Mouse (Mus musculus) kidney, embryonic 14.5 days (tissue): ENCODE measurements around the gene Rad51b. TPM values are rescaled to one million over a fixed set of nuclear protein-coding genes. Genes with fewer than 3 reads are reported as not detected.

Experiments
- ATAC-seq: fragments of 200-750 bp; cut with Nextera tagmentation; 2 replicates; pipeline ENCODE4 v1.8.0; 2017; ENCODE audit warnings: moderate number of reproducible peaks, mild to moderate bottlenecking, moderate TSS enrichment, moderate library complexity; ENCODE audit not compliant: low FRiP score, low TSS enrichment
- H3K27ac ChIP-seq: fragments of 300-500 bp; sonication (generic); 2 replicates; pipeline ENCODE4 v1.5.1; 2014; ENCODE audit warnings: low read depth, mild to moderate bottlenecking, low read length, moderate library complexity, mixed read lengths
- H3K27me3 ChIP-seq: fragments of 300-500 bp; sonication (generic); 2 replicates; pipeline ENCODE4 v1.6.1; 2014; ENCODE audit warnings: mild to moderate bottlenecking, low read length; ENCODE audit not compliant: control insufficient read depth, insufficient read depth
- H3K36me3 ChIP-seq: fragments of 300-500 bp; sonication (generic); 2 replicates; pipeline ENCODE4 v1.6.1; 2014; ENCODE audit warnings: low read length, mixed read lengths; ENCODE audit not compliant: control insufficient read depth, insufficient read depth
- H3K4me1 ChIP-seq: fragments of 300-500 bp; sonication (generic); 2 replicates; pipeline ENCODE4 v1.6.1; 2014; ENCODE audit warnings: low read length, mixed read lengths; ENCODE audit not compliant: control insufficient read depth, insufficient read depth
- H3K4me2 ChIP-seq: fragments of 300-500 bp; sonication (generic); replicated peaks from 2 replicates; pipeline ENCODE4 v1.6.1; 2014; ENCODE audit warnings: low read depth, mild to moderate bottlenecking, low read length
- H3K4me3 ChIP-seq: fragments of 300-500 bp; sonication (generic); 2 replicates; pipeline ENCODE4 v1.5.1; 2014; ENCODE audit warnings: mild to moderate bottlenecking, low read length
- H3K9ac ChIP-seq: fragments of 300-500 bp; sonication (generic); 2 replicates; pipeline ENCODE4 v1.6.1; 2014; ENCODE audit warnings: low read depth, mild to moderate bottlenecking, low read length, moderate library complexity
- H3K9me3 ChIP-seq: fragments of 300-500 bp; sonication (generic); 2 replicates; pipeline ENCODE4 v1.6.1; 2016; ENCODE audit warnings: low read length; ENCODE audit not compliant: control insufficient read depth
- WGBS: fragments of 180-500 bp; shearing (Covaris S2); extraction: QIAGEN DNeasy Blood & Tissue Kit; methylation state at CpG from one replicate; pipeline ENCODE4 v1.1.7; 2014; 5-methylcytosine and 5-hydroxymethylcytosine counted together
- polyA plus RNA-seq: library from polyadenylated mRNA; unstranded; fragments of >200 nt; fragmentation: Nextera tagmentation; extraction: Ambion mirVana; gene quantifications from 2 replicates; pipeline ENCODE4 v1.2.1, GENCODE M21; 2014

Rad51b gene
- polyA plus RNA-seq, 1 experiment from 2014 or later, result 7.2 TPM

DNA sequence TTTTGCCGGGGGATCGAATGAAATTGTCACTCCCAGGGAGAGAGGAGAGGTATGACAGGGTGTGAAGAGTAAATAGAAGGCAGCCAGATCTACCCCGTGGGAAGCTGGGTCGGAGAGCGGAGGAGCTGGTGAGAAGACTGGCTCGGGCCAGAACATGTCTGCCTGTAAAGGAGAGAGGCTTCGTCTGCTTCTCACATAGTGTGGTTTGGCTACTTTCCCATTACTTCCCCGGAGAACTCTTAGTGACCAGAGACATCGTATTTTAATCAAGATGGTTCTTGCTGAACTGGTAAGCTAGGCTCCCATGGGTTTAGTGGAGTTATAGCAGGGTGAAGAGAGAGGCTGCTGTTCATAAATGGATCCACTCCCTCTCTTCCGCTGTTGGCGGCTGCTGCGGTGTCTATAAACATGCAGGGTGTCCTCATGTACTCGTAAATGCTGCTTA lies 438.3 kb downstream of the Rad51b start:
- Histone ChIP-seq H3K27me3 (no peaks in the 10 kb centered on the region), H3K4me1 (peaks cover 3% of the 10 kb centered on the region), H3K9ac (no peak overlapping the region), H3K4me2 (no peak overlapping the region), H3K36me3 (no peaks in the 10 kb centered on the region), H3K27ac (peak overlapping the region; percentile 86), H3K9me3 (no peaks in the 10 kb centered on the region), H3K4me3 (no peak overlapping the region)
- peak; percentile 83; the same call in 1 of the 2 replicates for ATAC-seq
- WGBS, result 39% methylated on average over 13 of the region's 13 CpGs

DNA sequence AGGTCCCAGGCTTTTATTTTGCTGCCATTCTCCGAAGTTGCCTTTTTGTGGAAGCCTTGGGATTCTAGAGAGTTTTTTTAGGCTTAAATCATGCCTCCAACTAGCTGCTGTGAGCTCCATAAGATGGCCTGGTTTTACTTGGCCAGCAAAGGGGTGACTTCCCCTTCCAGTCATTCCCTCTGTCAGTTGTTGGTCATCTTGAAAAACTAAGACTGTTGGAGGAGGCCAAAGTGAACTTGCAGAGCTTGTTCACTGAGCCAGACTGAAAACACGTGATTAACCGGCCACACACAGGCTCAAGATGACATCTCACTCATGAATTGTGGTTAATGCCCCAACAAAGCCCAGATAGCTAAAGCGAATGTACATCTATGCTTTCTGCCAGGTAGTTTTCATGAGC lies 438.8 kb downstream of the Rad51b start:
- no peak for ATAC-seq
- no peaks in the 10 kb centered on the region for H3K27me3 ChIP-seq
- WGBS, result 61% methylated on average over 4 of the region's 4 CpGs

DNA sequence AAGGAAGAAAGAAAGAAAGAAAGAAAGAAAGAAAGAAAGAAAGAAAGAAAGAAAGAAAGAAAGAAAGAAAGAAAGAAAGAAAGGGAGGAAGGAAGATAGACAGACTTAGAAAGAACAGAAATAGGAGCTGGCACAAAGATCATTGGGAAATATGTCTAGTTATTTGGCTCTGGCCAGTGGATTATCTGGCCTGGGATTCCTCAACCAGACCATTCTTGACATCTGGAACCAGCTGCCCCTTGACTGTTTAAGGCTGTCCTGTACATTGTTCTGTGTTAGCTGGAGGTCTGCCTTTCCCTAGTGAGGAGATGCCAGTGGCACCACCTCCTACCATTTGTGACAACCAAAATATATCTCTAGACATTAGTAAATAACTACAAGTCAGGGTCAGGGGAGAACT lies 441.6 kb downstream of the Rad51b start:
- Histone ChIP-seq H3K9ac (no peak overlapping the region), H3K27me3 (no peaks in the 10 kb centered on the region)
- ATAC-seq, result no peak

More for the DNA sequence above, 438.8 kb downstream of the Rad51b start:
- no peak overlapping the region for H3K4me3 ChIP-seq
- H3K36me3 ChIP-seq, result no peaks in the 10 kb centered on the region
- peak overlapping the region; percentile 86 for H3K27ac ChIP-seq
- no peak overlapping the region for H3K9ac ChIP-seq
- no peaks in the 10 kb centered on the region for H3K9me3 ChIP-seq
- H3K4me1 ChIP-seq, result peaks cover 3% of the 10 kb centered on the region
- no peak overlapping the region for H3K4me2 ChIP-seq

DNA sequence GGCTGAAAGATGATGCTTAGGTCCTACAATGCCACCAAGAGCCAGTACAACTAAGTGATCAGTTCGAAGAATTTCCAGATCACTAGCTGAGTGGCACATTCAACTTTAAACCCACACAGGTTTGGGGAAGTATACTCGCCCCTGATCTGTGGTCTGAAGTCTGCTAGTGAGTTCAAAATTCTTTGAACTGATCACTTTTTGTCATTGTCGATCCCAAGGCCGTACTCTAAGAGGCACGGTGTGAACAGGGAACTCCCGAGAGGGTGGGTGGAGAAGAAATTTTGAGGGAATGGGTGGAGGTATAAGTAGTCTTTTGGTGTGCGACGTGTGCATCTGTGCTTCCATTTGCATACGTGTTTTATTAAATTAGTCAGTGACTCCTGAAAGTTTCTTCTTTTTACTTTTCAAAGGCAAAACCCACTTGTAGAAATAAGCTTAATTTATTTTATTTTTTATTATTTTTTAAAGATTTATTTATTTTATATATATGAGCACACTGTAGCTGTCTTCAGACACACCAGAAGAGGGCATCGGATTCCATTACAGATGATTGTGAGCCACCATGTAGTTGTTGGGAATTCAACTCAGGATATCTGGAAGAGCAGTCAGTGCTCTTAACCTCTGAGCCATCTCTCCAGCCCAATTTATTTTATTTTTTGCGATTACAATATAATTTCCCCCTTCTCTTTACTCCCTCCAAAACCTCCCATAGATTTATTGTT lies 443.0 kb downstream of the Rad51b start:
- 93% methylated on average over 11 of the region's 11 CpGs for WGBS
- Histone ChIP-seq H3K4me2 (no peak overlapping the region), H3K27ac (no peak overlapping the region), H3K9me3 (no peaks in the 10 kb centered on the region), H3K4me3 (no peak overlapping the region), H3K36me3 (no peaks in the 10 kb centered on the region), H3K4me1 (peaks cover 12% of the 10 kb centered on the region), H3K27me3 (no peaks in the 10 kb centered on the region), H3K9ac (no peak overlapping the region)
- ATAC-seq, result no peak

More for the DNA sequence above, 441.6 kb downstream of the Rad51b start:
- H3K36me3 ChIP-seq, result no peaks in the 10 kb centered on the region
- peaks cover 12% of the 10 kb centered on the region for H3K4me1 ChIP-seq
- H3K27ac ChIP-seq, result no peak overlapping the region
- no peaks in the 10 kb centered on the region for H3K9me3 ChIP-seq
- H3K4me2 ChIP-seq, result no peak overlapping the region
- H3K4me3 ChIP-seq, result no peak overlapping the region

DNA sequence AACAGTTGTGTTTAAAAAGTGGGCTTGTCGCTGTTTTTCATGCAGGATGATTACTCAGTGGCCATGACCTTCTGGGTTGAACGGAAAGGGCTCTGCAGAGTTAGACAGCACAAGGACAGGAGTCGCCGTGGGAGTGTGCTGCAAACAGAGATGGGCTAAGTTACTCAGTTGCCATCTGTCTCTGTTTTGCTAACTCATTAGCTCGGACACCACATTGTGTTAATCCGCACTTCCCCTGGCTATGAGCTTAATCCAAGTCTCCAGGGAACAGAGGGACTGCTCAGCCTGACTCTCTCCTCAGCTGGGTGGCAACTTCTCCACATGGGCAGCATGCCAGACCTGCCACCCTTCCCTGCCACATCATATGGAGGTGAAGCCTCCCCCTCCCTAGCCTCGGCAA lies 445.1 kb downstream of the Rad51b start:
- 23% methylated on average over 7 of the region's 7 CpGs for WGBS
- ATAC-seq, result peak; percentile 65
- H3K27me3 ChIP-seq, result no peaks in the 10 kb centered on the region
- no peak overlapping the region for H3K9ac ChIP-seq
- no peaks in the 10 kb centered on the region for H3K36me3 ChIP-seq
- H3K9me3 ChIP-seq, result no peaks in the 10 kb centered on the region
- H3K4me3 ChIP-seq, result no peak overlapping the region
- 0 out of 2 replicates have a peak overlapping the region, but pooled peaks have one; percentile 17 for H3K27ac ChIP-seq
- H3K4me2 ChIP-seq, result no peak overlapping the region
- H3K4me1 ChIP-seq, result peaks cover 29% of the 10 kb centered on the region

DNA sequence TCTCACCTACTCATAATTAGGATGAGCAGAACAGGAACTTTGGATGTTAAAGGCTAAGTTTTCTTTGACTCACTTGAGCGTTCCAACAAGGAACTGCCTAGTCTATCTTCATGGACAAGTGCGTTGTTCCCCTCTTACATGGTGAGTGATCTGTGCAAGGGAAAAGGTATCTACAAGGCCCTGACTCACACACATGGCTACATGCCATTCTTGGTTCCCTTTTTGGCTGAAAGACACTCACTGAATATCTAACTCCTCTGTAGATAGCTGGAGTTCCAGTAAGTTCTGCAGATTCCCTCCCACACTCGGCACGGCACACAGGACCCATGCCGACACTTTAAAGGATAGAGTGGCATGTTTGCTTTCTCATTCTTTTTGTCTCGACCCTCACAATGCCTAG lies 447.0 kb downstream of the Rad51b start:
- Histone ChIP-seq H3K36me3 (no peaks in the 10 kb centered on the region), H3K9me3 (no peaks in the 10 kb centered on the region), H3K27me3 (no peaks in the 10 kb centered on the region), H3K4me3 (no peak overlapping the region), H3K4me2 (no peak overlapping the region), H3K9ac (no peak overlapping the region), H3K4me1 (peaks cover 33% of the 10 kb centered on the region), H3K27ac (no peak overlapping the region)
- no peak for ATAC-seq
- 84% methylated on average over 6 of the region's 6 CpGs for WGBS

DNA sequence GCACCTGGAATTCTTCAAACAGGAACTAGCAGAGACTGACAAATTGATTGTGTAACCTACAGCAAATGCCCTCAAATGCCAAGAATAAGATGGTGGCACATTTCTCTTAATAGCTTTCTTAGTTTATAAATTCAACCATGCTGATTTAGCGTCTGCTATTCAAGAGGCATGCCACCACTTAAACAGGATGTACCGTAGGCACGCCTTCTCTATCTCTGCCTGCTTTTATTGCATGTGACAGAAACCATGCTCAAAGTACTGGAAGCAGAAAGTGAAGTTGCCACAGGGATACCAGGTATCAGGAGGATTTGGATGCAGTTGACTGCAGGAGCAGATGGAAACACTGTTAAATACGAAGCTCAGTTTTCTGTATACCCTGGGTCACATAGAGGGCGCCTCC lies 448.1 kb downstream of the Rad51b start:
- Histone ChIP-seq H3K9ac (no peak overlapping the region), H3K4me2 (no peak overlapping the region), H3K4me1 (peaks cover 42% of the 10 kb centered on the region), H3K36me3 (no peaks in the 10 kb centered on the region), H3K27ac (no peak overlapping the region), H3K9me3 (no peaks in the 10 kb centered on the region), H3K27me3 (no peaks in the 10 kb centered on the region), H3K4me3 (no peak overlapping the region)
- ATAC-seq, result no peak
- WGBS, result 66% methylated on average over 5 of the region's 5 CpGs

DNA sequence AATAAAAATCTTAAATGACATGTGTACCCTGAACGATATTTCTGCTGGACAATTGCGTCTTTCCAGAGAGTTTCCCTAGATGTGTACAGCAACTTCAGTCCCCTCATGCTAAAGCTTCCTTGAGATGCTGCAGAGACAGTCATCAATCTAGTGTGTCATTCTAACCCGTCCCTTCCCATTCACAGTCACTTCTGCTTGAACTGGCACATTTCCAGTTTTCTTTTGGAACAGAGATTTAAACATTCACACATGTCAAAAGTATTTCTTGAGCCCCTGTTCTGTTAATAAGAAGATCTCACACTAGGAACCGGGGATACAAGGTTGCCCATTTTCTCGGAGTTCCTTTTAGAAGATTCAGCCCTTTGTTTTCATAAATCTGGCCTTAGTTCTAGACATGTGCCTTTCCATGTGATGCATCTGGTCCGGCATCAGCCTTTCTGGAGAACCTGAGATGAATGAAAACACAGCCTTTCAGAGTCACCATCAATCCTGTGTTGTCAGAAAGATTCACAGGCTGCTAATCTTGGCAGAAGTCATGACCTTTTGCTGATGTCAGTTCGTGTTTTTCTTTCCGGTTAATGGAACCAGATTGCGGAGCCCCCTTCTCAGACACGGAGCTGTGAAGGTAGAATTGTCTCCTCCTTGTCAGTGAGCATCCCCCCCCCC lies 448.9 kb downstream of the Rad51b start:
- peak; percentile 39; the same call in 1 of the 2 replicates for ATAC-seq
- Histone ChIP-seq H3K4me2 (no peak overlapping the region), H3K9me3 (no peaks in the 10 kb centered on the region), H3K4me1 (peaks cover 49% of the 10 kb centered on the region), H3K27ac (no peak overlapping the region), H3K4me3 (no peak overlapping the region), H3K9ac (no peak overlapping the region), H3K27me3 (no peaks in the 10 kb centered on the region), H3K36me3 (no peaks in the 10 kb centered on the region)
- 15% methylated on average over 10 of the region's 10 CpGs for WGBS

DNA sequence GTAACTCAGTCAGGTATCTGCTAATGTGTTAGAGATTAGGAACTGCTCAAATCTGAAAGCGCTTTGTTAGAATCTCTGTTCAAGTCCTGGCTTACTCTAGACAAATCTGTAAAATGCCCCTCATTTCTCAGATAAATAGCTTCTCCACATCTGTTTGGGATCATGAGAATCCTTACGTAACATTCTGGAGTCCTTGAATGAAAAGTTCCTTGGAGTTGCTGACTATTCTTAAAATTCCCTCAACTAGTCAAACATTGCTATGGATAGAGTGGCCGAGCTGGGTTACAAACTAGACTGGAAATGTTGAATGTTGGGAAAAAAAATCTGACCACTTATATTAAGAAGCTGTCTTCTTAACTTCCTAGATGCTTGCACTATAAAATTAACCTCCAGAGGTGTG lies 450.5 kb downstream of the Rad51b start:
- H3K36me3 ChIP-seq, result no peaks in the 10 kb centered on the region
- H3K4me1 ChIP-seq, result peaks cover 53% of the 10 kb centered on the region
- WGBS, result 91% methylated on average over 3 of the region's 3 CpGs
- H3K9ac ChIP-seq, result no peak overlapping the region
- ATAC-seq, result no peak
- no peak overlapping the region for H3K27ac ChIP-seq
- no peak overlapping the region for H3K4me2 ChIP-seq
- no peaks in the 10 kb centered on the region for H3K27me3 ChIP-seq
- H3K9me3 ChIP-seq, result no peaks in the 10 kb centered on the region
- H3K4me3 ChIP-seq, result no peak overlapping the region
